Mouse (Mus musculus): Measurements from ENCODE around the gene Spata45. TPM values are rescaled to one million over a fixed set of nuclear protein-coding genes. Genes with fewer than 3 reads are reported as not detected.

The Spata45 gene
- polyA plus RNA-seq, 1 experiment, result not detected

GRCm38 (mm10) chr1:191073001-191073400 lies 36.6 kb downstream of the Spata45 start:
- Histone ChIP-seq H3ac (ENCODE audit: control insufficient read depth, insufficient read length) (no peak overlapping the region), H3K79me2 (ENCODE audit: control insufficient read depth, insufficient read depth) (peaks cover 4% of the 10 kb centered on the region), H3K4me3 (no peak overlapping the region), H3K4me2 (ENCODE audit: low read depth) (no peak overlapping the region), H3K36me3 (ENCODE audit: control insufficient read depth, insufficient read depth) (peaks cover 18% of the 10 kb centered on the region), H3K27me3 (ENCODE audit: control insufficient read depth, insufficient read depth, insufficient read length) (no peaks in the 10 kb centered on the region)
- TF ChIP-seq CEBPB (IDR thresholded peaks at IDR 0.05; ENCODE audit: insufficient read depth, poor library complexity, severe bottlenecking) (no peak), REST (IDR thresholded peaks at IDR 0.05; ENCODE audit: insufficient read depth, insufficient read length) (no peak), MYOG (IDR thresholded peaks at IDR 0.05; ENCODE audit: control insufficient read depth in 1 of 3, insufficient read depth in 1 of 3, insufficient read length in 2 of 3, low read depth in 2 of 3) (no peak), TCF12 (IDR thresholded peaks at IDR 0.05; ENCODE audit: insufficient read depth, poor library complexity, severe bottlenecking) (no peak), TCF3 (IDR thresholded peaks at IDR 0.05; ENCODE audit: insufficient read length, low read depth) (no peak), MYOD1 (IDR thresholded peaks at IDR 0.05; ENCODE audit: control insufficient read depth in 1 of 3, insufficient read length in 2 of 3, low read depth in 2 of 3) (no peak), POLR2AphosphoS2 (IDR thresholded peaks at IDR 0.05; ENCODE audit: insufficient read length, low read depth) (no peak), E2F4 (IDR thresholded peaks at IDR 0.05; ENCODE audit: insufficient read depth) (no peak), POLR2A (IDR thresholded peaks at IDR 0.05; ENCODE audit: insufficient read length, low read depth) (no peak), USF1 (IDR thresholded peaks at IDR 0.05; ENCODE audit: low read depth) (no peak), SRF (IDR thresholded peaks at IDR 0.05; ENCODE audit: control insufficient read depth, insufficient read length, low read depth) (no peak), MAX (IDR thresholded peaks at IDR 0.05; ENCODE audit: low read depth) (no peak)

DNA sequence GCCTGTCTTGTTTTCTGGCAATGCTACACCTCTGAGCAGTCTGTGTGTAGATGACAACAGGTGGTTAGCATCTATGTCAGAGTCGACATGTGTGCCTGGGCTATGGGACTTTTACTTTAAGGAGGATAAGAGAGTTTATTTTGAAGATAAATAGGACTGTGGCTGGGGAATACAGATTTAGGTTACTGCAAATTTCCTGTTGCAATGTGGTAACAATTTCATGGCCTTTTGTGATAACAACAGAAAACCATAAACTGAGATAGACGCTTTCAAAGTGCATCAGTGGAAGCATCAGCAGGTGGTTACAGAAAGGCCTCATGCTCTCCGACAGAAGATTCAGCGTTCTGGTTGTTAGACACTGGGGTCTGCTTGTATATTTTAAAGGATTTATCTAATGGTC lies 37.0 kb downstream of the Spata45 start:
- no peak for TF ChIP-seq TCF3 (IDR thresholded peaks at IDR 0.05; ENCODE audit: insufficient read length, low read depth)
- peaks cover 21% of the 10 kb centered on the region for H3K36me3 ChIP-seq (ENCODE audit: control insufficient read depth, insufficient read depth)

GRCm38 (mm10) chr1:191075199-191075883 lies 38.9 kb downstream of the Spata45 start:
- H3K27me3 ChIP-seq (ENCODE audit: control insufficient read depth, insufficient read depth, insufficient read length), result no peaks in the 10 kb centered on the region
- H3K4me2 ChIP-seq (ENCODE audit: low read depth), result peak overlapping the region; percentile 22
- peaks cover 14% of the 10 kb centered on the region for H3K36me3 ChIP-seq (ENCODE audit: control insufficient read depth, insufficient read depth)
- H3K79me2 ChIP-seq (ENCODE audit: control insufficient read depth, insufficient read depth), result peaks cover 1% of the 10 kb centered on the region
- H3ac ChIP-seq (ENCODE audit: control insufficient read depth, insufficient read length), result no peak overlapping the region
- H3K4me3 ChIP-seq, result no peak overlapping the region
- TF ChIP-seq SRF (IDR thresholded peaks at IDR 0.05; ENCODE audit: control insufficient read depth, insufficient read length, low read depth) (peak; percentile 13), MYOD1 (IDR thresholded peaks at IDR 0.05; ENCODE audit: control insufficient read depth in 1 of 3, insufficient read length in 2 of 3, low read depth in 2 of 3) (no peak)

More for the DNA sequence above, 37.0 kb downstream of the Spata45 start:
- no peaks in the 10 kb centered on the region for H3K27me3 ChIP-seq (ENCODE audit: control insufficient read depth, insufficient read depth, insufficient read length)
- H3K79me2 ChIP-seq (ENCODE audit: control insufficient read depth, insufficient read depth), result peaks cover 4% of the 10 kb centered on the region
- no peak overlapping the region for H3ac ChIP-seq (ENCODE audit: control insufficient read depth, insufficient read length)
- H3K4me3 ChIP-seq, result no peak overlapping the region
- no peak overlapping the region for H3K4me2 ChIP-seq (ENCODE audit: low read depth)

GRCm38 (mm10) chr1:191083230-191083629 lies 46.8 kb downstream of the Spata45 start:
- no peak overlapping the region for H3ac ChIP-seq (ENCODE audit: control insufficient read depth, insufficient read length)
- H3K27me3 ChIP-seq (ENCODE audit: control insufficient read depth, insufficient read depth, insufficient read length), result no peaks in the 10 kb centered on the region
- no peak overlapping the region for H3K4me3 ChIP-seq
- TF ChIP-seq TCF3 (IDR thresholded peaks at IDR 0.05; ENCODE audit: insufficient read length, low read depth) (no peak), REST (IDR thresholded peaks at IDR 0.05; ENCODE audit: insufficient read depth, insufficient read length) (no peak), MYOD1 (IDR thresholded peaks at IDR 0.05; ENCODE audit: control insufficient read depth in 1 of 3, insufficient read length in 2 of 3, low read depth in 2 of 3) (no peak)
- no peaks in the 10 kb centered on the region for H3K79me2 ChIP-seq (ENCODE audit: control insufficient read depth, insufficient read depth)
- H3K36me3 ChIP-seq (ENCODE audit: control insufficient read depth, insufficient read depth), result peaks cover 6% of the 10 kb centered on the region
- H3K4me2 ChIP-seq (ENCODE audit: low read depth), result no peak overlapping the region

- TF ChIP-seq POLR2AphosphoS2 (IDR thresholded peaks at IDR 0.05; ENCODE audit: insufficient read length, low read depth) (no peak), MYOG (IDR thresholded peaks at IDR 0.05; ENCODE audit: control insufficient read depth in 1 of 3, insufficient read depth in 1 of 3, insufficient read length in 2 of 3, low read depth in 2 of 3) (no peak), TCF3 (IDR thresholded peaks at IDR 0.05; ENCODE audit: insufficient read length, low read depth) (no peak), REST (IDR thresholded peaks at IDR 0.05; ENCODE audit: insufficient read depth, insufficient read length) (no peak), USF1 (IDR thresholded peaks at IDR 0.05; ENCODE audit: low read depth) (no peak), MAX (IDR thresholded peaks at IDR 0.05; ENCODE audit: low read depth) (no peak), TCF12 (IDR thresholded peaks at IDR 0.05; ENCODE audit: insufficient read depth, poor library complexity, severe bottlenecking) (no peak), POLR2A (IDR thresholded peaks at IDR 0.05; ENCODE audit: insufficient read length, low read depth) (no peak), SRF (IDR thresholded peaks at IDR 0.05; ENCODE audit: control insufficient read depth, insufficient read length, low read depth) (no peak), CEBPB (IDR thresholded peaks at IDR 0.05; ENCODE audit: insufficient read depth, poor library complexity, severe bottlenecking) (no peak), E2F4 (IDR thresholded peaks at IDR 0.05; ENCODE audit: insufficient read depth) (no peak), MYOD1 (IDR thresholded peaks at IDR 0.05; ENCODE audit: control insufficient read depth in 1 of 3, insufficient read length in 2 of 3, low read depth in 2 of 3) (no peak)
- no peaks in the 10 kb centered on the region for H3K36me3 ChIP-seq (ENCODE audit: control insufficient read depth, insufficient read depth)
- no peak overlapping the region for H3K4me3 ChIP-seq
- no peaks in the 10 kb centered on the region for H3K79me2 ChIP-seq (ENCODE audit: control insufficient read depth, insufficient read depth)
- no peak overlapping the region for H3K4me2 ChIP-seq (ENCODE audit: low read depth)
- no peak overlapping the region for H3ac ChIP-seq (ENCODE audit: control insufficient read depth, insufficient read length)
- H3K27me3 ChIP-seq (ENCODE audit: control insufficient read depth, insufficient read depth, insufficient read length), result no peaks in the 10 kb centered on the region
These were observed 48.6 kb downstream of the Spata45 start for GRCm38 (mm10) chr1:191084951-191085559.
